Mouse (Mus musculus) heart, embryonic 16.5 days (tissue): ENCODE measurements around the gene Gm21721. TPM values are rescaled to one million over a fixed set of nuclear protein-coding genes. Genes with fewer than 3 reads are reported as not detected.
"Not testable (repeated sequence)": the region's sequence is repeated elsewhere in the genome, so short reads cannot be mapped to it uniquely, and the experiment has no call there.

ENCODE experiments used
- ATAC-seq: fragments of 200-750 bp; cut with Nextera tagmentation; replicated peaks from 2 replicates; pipeline ENCODE4 v1.8.0; 2017; ENCODE audit warnings: moderate number of reproducible peaks; ENCODE audit not compliant: insufficient read depth, low FRiP score; ENCODE audit errors: extremely low read depth
- H3K27ac ChIP-seq: fragments of 300-500 bp; sonication (generic); 2 replicates; pipeline ENCODE4 v1.5.1; 2014; ENCODE audit warnings: mild to moderate bottlenecking, low read length, control low read depth, moderate library complexity
- H3K27me3 ChIP-seq: fragments of 300-500 bp; sonication (generic); 2 replicates; pipeline ENCODE4 v1.6.1; 2014; ENCODE audit warnings: low read length, mixed read lengths; ENCODE audit not compliant: control insufficient read depth, insufficient read depth
- H3K36me3 ChIP-seq: fragments of 300-500 bp; sonication (generic); 2 replicates; pipeline ENCODE4 v1.6.1; 2014; ENCODE audit not compliant: control insufficient read depth, insufficient read depth
- H3K4me1 ChIP-seq: fragments of 300-500 bp; sonication (generic); 2 replicates; pipeline ENCODE4 v1.6.1; 2014; ENCODE audit warnings: low read length, mixed read lengths; ENCODE audit not compliant: control insufficient read depth, insufficient read depth
- H3K4me2 ChIP-seq: fragments of 300-500 bp; sonication (generic); 2 replicates; pipeline ENCODE4 v1.6.1; 2014; ENCODE audit warnings: low read depth, mild to moderate bottlenecking, control low read depth, low read length
- H3K4me3 ChIP-seq: fragments of 300-500 bp; sonication (generic); 2 replicates; pipeline ENCODE4 v1.5.1; 2014; ENCODE audit warnings: mild to moderate bottlenecking, control low read depth, low read length
- H3K9ac ChIP-seq: fragments of 300-500 bp; sonication (generic); 2 replicates; pipeline ENCODE4 v1.6.1; 2014; ENCODE audit warnings: low read length, control low read depth
- H3K9me3 ChIP-seq: fragments of 300-500 bp; sonication (generic); replicated peaks from 2 replicates; pipeline ENCODE4 v1.6.1; 2016; ENCODE audit warnings: low read length; ENCODE audit not compliant: control insufficient read depth
- WGBS: fragments of 180-500 bp; shearing (Covaris S2); extraction: QIAGEN DNeasy Blood & Tissue Kit; methylation state at CpG from one replicate; pipeline ENCODE4 v1.1.7; 2014; 5-methylcytosine and 5-hydroxymethylcytosine counted together
- polyA plus RNA-seq: library from polyadenylated mRNA; unstranded; fragments of >200 nt; fragmentation: Nextera tagmentation; extraction: Ambion mirVana; gene quantifications from 2 replicates; pipeline ENCODE4 v1.2.1, GENCODE M21; 2015

Gm21721 gene
- not detected in 2 replicates for polyA plus RNA-seq

GRCm38 (mm10) chrY:9202090-9202489 lies at the start of gene Gm21721:
Gene Gm21721 (minus strand): TSS chrY:9202190.
- H3K36me3 ChIP-seq, ATAC-seq, H3K4me2 ChIP-seq, H3K27me3 ChIP-seq, H3K4me1 ChIP-seq, H3K27ac ChIP-seq, H3K4me3 ChIP-seq, H3K9ac ChIP-seq, H3K9me3 ChIP-seq: not testable (repeated sequence)
- WGBS = no CpG with 5 or more reads among the region's 2 CpGs

Other genes starting within 250 kb of the Gm21721 start
- not detected in 2 replicates for gene Gm21292, start 68.3 kb downstream of the Gm21721 start, polyA plus RNA-seq
- gene Gm21812, start 145.0 kb upstream of the Gm21721 start, polyA plus RNA-seq = not detected in 2 replicates
- not detected in 2 replicates for gene Gm21874, start 214.0 kb upstream of the Gm21721 start, polyA plus RNA-seq